Mouse (Mus musculus) hindbrain, embryonic 16.5 days (tissue): Measurements from ENCODE around the gene Efcab10. TPM values are rescaled to one million over a fixed set of nuclear protein-coding genes. Genes with fewer than 3 reads are reported as not detected.
A peak's percentile ranks its signal among the peaks of the same experiment; 100 is the strongest.

Source experiments
- ATAC-seq: fragments of 200-750 bp; cut with Nextera tagmentation; 2 replicates; pipeline ENCODE4 v1.8.0; 2017; ENCODE audit warnings: moderate TSS enrichment, moderate library complexity
- H3K27ac ChIP-seq: fragments of 300-500 bp; sonication (generic); 2 replicates; pipeline ENCODE4 v1.5.1; 2014; ENCODE audit warnings: low read depth, mild to moderate bottlenecking, control low read depth, low read length, moderate library complexity
- H3K27me3 ChIP-seq: fragments of 300-500 bp; sonication (generic); replicated peaks from 2 replicates; pipeline ENCODE4 v1.6.1; 2014; ENCODE audit warnings: low read length; ENCODE audit not compliant: control insufficient read depth, insufficient read depth
- H3K36me3 ChIP-seq: fragments of 300-500 bp; sonication (generic); 2 replicates; pipeline ENCODE4 v1.6.1; 2014; ENCODE audit warnings: mild to moderate bottlenecking, low read length, moderate library complexity, mixed read lengths; ENCODE audit not compliant: control insufficient read depth, insufficient read depth
- H3K4me1 ChIP-seq: fragments of 300-500 bp; sonication (generic); 2 replicates; pipeline ENCODE4 v1.6.1; 2014; ENCODE audit warnings: low read depth, low read length; ENCODE audit not compliant: control insufficient read depth, insufficient read depth
- H3K4me2 ChIP-seq: fragments of 300-500 bp; sonication (generic); 2 replicates; pipeline ENCODE4 v1.6.1; 2014; ENCODE audit warnings: mild to moderate bottlenecking, low read length, control low read depth, moderate library complexity
- H3K4me3 ChIP-seq: fragments of 300-500 bp; sonication (generic); 2 replicates; pipeline ENCODE4 v1.5.1; 2014; ENCODE audit warnings: mild to moderate bottlenecking, low read length, control low read depth, moderate library complexity
- H3K9ac ChIP-seq: fragments of 300-500 bp; sonication (generic); 2 replicates; pipeline ENCODE4 v1.6.1; 2014; ENCODE audit warnings: low read depth, mild to moderate bottlenecking, control low read depth, low read length, moderate library complexity
- H3K9me3 ChIP-seq: fragments of 300-500 bp; sonication (generic); 2 replicates; pipeline ENCODE4 v1.6.1; 2014; ENCODE audit warnings: mild to moderate bottlenecking, low read length, moderate library complexity; ENCODE audit not compliant: control insufficient read depth
- WGBS: fragments of 180-500 bp; shearing (Covaris S2); extraction: QIAGEN DNeasy Blood & Tissue Kit; methylation state at CpG from one replicate; pipeline ENCODE4 v1.1.7; 2014; 5-methylcytosine and 5-hydroxymethylcytosine counted together
- polyA plus RNA-seq: library from polyadenylated mRNA; unstranded; fragments of >200 nt; fragmentation: Nextera tagmentation; extraction: Ambion mirVana; gene quantifications from 2 replicates; pipeline ENCODE4 v1.2.1, GENCODE M21; 2015

Gene Efcab10
- 4.3 and 6.2 TPM in 2 replicates for polyA plus RNA-seq

- H3K4me2 ChIP-seq: peak within 1 kb of the TSS; percentile 64
- no peaks in the 10 kb centered on the region for H3K27me3 ChIP-seq
- ATAC-seq: peak; percentile 93
- H3K27ac ChIP-seq: peak within 1 kb of the TSS; percentile 74
- peaks cover 3% of the 10 kb centered on the region for H3K4me1 ChIP-seq
- peak within 1 kb of the TSS; percentile 38 for H3K4me3 ChIP-seq
- H3K9ac ChIP-seq: peak within 1 kb of the TSS; percentile 62
- WGBS: 5% methylated on average over 24 of the region's 24 CpGs
- H3K36me3 ChIP-seq: no peaks in the 10 kb centered on the region
- no peaks in the 10 kb centered on the region for H3K9me3 ChIP-seq
Observed at GRCm38 (mm10) chr12:33394804-33395623, at the start of gene Efcab10. Efcab10 (plus strand) TSS chr12:33394854.

GRCm38 (mm10) chr12:33344970-33345772 lies 49.5 kb upstream of the Efcab10 start:
- 7% methylated on average over 25 of the region's 25 CpGs for WGBS
- ATAC-seq: no peak
- Histone ChIP-seq H3K4me3 (no peak overlapping the region), H3K27me3 (peaks cover 2% of the 10 kb centered on the region; the same call in 1 of the 2 replicates), H3K27ac (peak overlapping the region; percentile 12; the same call in 1 of the 2 replicates), H3K9me3 (no peaks in the 10 kb centered on the region), H3K36me3 (no peaks in the 10 kb centered on the region), H3K4me1 (peaks cover 28% of the 10 kb centered on the region), H3K4me2 (peak overlapping the region; percentile 45), H3K9ac (peak overlapping the region; percentile 59)

GRCm38 (mm10) chr12:33345773-33346435 lies 48.8 kb upstream of the Efcab10 start:
- ATAC-seq: no peak
- peaks cover 2% of the 10 kb centered on the region; the same call in 1 of the 2 replicates for H3K27me3 ChIP-seq
- no peak overlapping the region for H3K27ac ChIP-seq
- H3K9ac ChIP-seq: no peak overlapping the region
- H3K4me3 ChIP-seq: no peak overlapping the region
- no peaks in the 10 kb centered on the region for H3K36me3 ChIP-seq
- peaks cover 21% of the 10 kb centered on the region for H3K4me1 ChIP-seq
- WGBS: 36% methylated on average over 23 of the region's 23 CpGs
- no peak overlapping the region for H3K4me2 ChIP-seq
- H3K9me3 ChIP-seq: no peaks in the 10 kb centered on the region

GRCm38 (mm10) chr12:33352671-33353070 lies 42.0 kb upstream of the Efcab10 start:
- Histone ChIP-seq H3K9ac (no peak overlapping the region), H3K27me3 (no peaks in the 10 kb centered on the region), H3K4me3 (no peak overlapping the region), H3K4me2 (no peak overlapping the region), H3K9me3 (no peaks in the 10 kb centered on the region), H3K27ac (no peak overlapping the region), H3K4me1 (no peaks in the 10 kb centered on the region), H3K36me3 (no peaks in the 10 kb centered on the region; the same call in 1 of the 2 replicates)
- ATAC-seq: no peak
- WGBS: 79% methylated on average over 4 of the region's 4 CpGs

DNA sequence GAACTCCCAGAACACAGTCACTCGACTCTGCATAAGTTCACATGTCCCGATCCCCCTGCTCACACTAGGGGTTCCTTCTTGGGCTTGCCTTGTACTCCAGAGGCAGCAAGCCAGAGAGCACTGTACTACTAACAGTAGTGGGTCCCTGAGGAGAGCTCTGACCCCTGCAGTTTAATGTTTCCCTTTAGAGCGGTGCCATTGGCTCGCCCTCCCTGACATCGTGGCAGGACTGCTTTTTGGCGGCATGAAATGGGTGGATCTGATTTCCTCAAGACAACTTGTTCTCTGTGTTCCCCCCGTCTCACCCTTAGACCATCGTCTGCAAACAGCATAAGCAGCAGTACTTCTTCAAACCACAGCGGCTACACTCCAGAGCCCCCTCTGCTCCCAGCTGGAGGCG lies 36.3 kb upstream of the Efcab10 start:
- H3K4me1 ChIP-seq: peaks cover 10% of the 10 kb centered on the region
- 92% methylated on average over 10 of the region's 10 CpGs for WGBS
- no peaks in the 10 kb centered on the region; the same call in 1 of the 2 replicates for H3K36me3 ChIP-seq
- H3K9me3 ChIP-seq: no peaks in the 10 kb centered on the region
- no peak overlapping the region for H3K4me3 ChIP-seq
- no peak overlapping the region for H3K4me2 ChIP-seq
- no peak overlapping the region for H3K9ac ChIP-seq
- H3K27me3 ChIP-seq: no peaks in the 10 kb centered on the region
- H3K27ac ChIP-seq: no peak overlapping the region
- ATAC-seq: no peak

DNA sequence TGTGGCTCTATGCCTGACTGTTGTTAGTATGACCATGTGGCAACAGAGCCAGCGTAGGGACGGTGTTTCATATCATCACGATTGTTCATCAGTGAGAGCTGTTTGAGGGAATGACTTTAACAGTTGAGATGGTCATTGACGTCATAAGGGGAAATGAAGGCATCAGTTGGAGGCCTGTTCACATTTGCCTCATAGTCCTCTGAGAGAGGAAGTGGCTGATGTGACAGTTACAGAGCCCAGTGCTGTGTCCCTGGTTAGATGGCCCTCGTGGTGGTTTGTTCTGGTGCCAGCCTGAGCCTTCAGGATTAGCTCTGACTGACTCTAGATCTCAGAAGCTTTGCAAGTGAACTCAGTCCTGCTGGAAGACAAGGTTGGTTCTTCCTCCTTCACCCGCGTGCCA lies 35.4 kb upstream of the Efcab10 start:
- H3K36me3 ChIP-seq: no peaks in the 10 kb centered on the region; the same call in 1 of the 2 replicates
- peaks cover 10% of the 10 kb centered on the region for H3K4me1 ChIP-seq
- no peak overlapping the region for H3K4me2 ChIP-seq
- no peak overlapping the region for H3K27ac ChIP-seq
- no peaks in the 10 kb centered on the region for H3K27me3 ChIP-seq
- no peaks in the 10 kb centered on the region for H3K9me3 ChIP-seq
- no peak for ATAC-seq
- no peak overlapping the region for H3K4me3 ChIP-seq
- no peak overlapping the region for H3K9ac ChIP-seq
- WGBS: 95% methylated on average over 7 of the region's 7 CpGs

DNA sequence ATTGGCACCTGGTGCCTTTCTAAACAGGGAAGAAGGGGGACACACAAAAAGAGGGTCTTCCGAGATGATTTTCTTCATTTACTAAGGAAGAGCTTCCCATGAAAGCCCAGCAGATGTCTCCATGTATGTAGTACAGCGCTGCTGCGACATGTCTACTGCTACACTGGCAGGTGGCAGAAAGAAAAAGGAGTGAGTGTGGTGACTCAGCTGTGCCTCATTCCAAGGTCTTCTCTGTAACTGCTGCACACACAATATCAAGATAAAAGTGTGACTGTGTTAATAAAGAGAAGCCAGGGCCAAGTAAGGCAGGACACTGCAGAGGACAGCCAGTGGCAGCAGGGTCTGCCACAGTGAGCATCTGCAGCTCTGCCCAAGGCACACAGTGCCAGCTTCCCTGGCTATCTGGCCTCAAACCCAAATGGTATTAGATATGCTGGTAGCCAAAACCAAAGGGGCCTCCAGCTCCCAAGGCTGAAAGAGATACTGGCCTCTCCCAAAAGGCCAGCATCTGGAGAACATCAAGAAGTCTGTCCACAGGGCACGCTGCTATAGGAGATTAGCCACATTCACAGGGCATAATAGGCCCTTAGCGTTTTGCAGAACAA lies 34.7 kb upstream of the Efcab10 start:
- Histone ChIP-seq H3K4me3 (no peak overlapping the region), H3K27ac (peak overlapping the region; percentile 55), H3K4me2 (no peak overlapping the region), H3K4me1 (peaks cover 10% of the 10 kb centered on the region), H3K36me3 (no peaks in the 10 kb centered on the region; the same call in 1 of the 2 replicates), H3K9ac (no peak overlapping the region), H3K27me3 (no peaks in the 10 kb centered on the region), H3K9me3 (no peaks in the 10 kb centered on the region)
- 75% methylated on average over 5 of the region's 5 CpGs for WGBS
- ATAC-seq: peak; percentile 53

- Histone ChIP-seq H3K36me3 (no peaks in the 10 kb centered on the region; the same call in 1 of the 2 replicates), H3K27ac (0 out of 2 replicates have a peak overlapping the region, but pooled peaks have one; percentile 20), H3K4me2 (no peak overlapping the region), H3K4me1 (peaks cover 10% of the 10 kb centered on the region), H3K4me3 (no peak overlapping the region), H3K9me3 (no peaks in the 10 kb centered on the region), H3K9ac (no peak overlapping the region), H3K27me3 (no peaks in the 10 kb centered on the region)
- 43% methylated on average over 6 of the region's 6 CpGs for WGBS
- ATAC-seq: peak; percentile 46; the same call in 1 of the 2 replicates
Observed at GRCm38 (mm10) chr12:33360729-33361128, 33.9 kb upstream of the Efcab10 start.
